Mouse (Mus musculus) small intestine, adult 10 weeks (tissue): Measurements from ENCODE around the gene Ghitm. TPM values are rescaled to one million over a fixed set of nuclear protein-coding genes. Genes with fewer than 3 reads are reported as not detected.

ENCODE experiments used
- polyA plus RNA-seq: library from polyadenylated mRNA; stranded (reverse); fragments of 350-450 nt; fragmentation: Illumina TruSeq; extraction: RNeasy Lipid Tissue Mini Kit (QIAGEN cat#74804); gene quantifications from one replicate; pipeline ENCODE4 v1.2.3, GENCODE M21; 2014; ENCODE audit warnings: low replicate concordance

The Ghitm gene
- 485 TPM for polyA plus RNA-seq

GRCm38 (mm10) chr14:37135127-37135593 lies at the start of gene Ghitm:
TSS of gene Ghitm (minus strand) at chr14:37135272.

GRCm38 (mm10) chr14:37113922-37114321 lies 21.1 kb downstream of the Ghitm start, which contains the start of gene 2610528A11Rik:
TSS of gene 2610528A11Rik (minus strand) at chr14:37114022.

GRCm38 (mm10) chr14:37097956-37098530 lies 37.0 kb downstream of the Ghitm start, which contains the start of gene Cdhr1:
TSS of gene Cdhr1 (minus strand) at chr14:37098347.

Other genes with a start within 250 kb of the Ghitm start
- gene Ccser2, start 166.5 kb downstream of the Ghitm start, polyA plus RNA-seq, result 84.9 TPM
- gene Rgr, start 86.3 kb downstream of the Ghitm start, polyA plus RNA-seq, result not detected
- gene Lrit1, start 80.4 kb downstream of the Ghitm start, polyA plus RNA-seq, result not detected
- gene Lrit2, start 67.3 kb downstream of the Ghitm start, polyA plus RNA-seq, result not detected
- gene Cdhr1, start 36.9 kb downstream of the Ghitm start, polyA plus RNA-seq, result 0.07 TPM
- not detected for gene 2610528A11Rik, start 21.2 kb downstream of the Ghitm start, polyA plus RNA-seq